Mouse (Mus musculus): ENCODE data around the gene Ncl.

DNA sequence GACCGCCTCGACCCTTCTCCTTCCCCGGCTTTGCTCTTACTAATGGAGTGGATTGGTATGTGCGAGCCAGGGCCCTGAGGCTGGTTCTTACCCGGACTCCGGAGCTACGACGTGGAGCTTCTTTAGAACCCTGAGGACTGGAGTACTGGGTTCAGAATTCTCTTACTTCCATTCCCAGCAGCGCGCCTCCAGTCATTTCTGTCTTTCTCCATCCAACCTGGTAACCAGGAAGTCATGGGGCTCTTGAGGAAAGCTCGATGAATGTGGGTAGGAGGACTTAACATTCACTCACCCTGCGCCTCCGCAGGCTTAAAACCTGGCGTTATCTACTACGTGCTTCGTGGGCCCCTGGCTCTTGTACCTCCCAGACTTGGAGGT lies 55.3 kb downstream of the Ncl start:
- TF ChIP-seq CTCF (IDR thresholded peaks at IDR 0.05; ENCODE audit: borderline replicate concordance, insufficient read depth, low read length) (no peak), POLR2A (IDR thresholded peaks at IDR 0.05; ENCODE audit: low read depth, low read length) (no peak)
